In genomic region chr7:97399960-97400715, GRCm38 (mm10) we compare ENCODE assay signal across 8 mouse cellular contexts. TPM values are rescaled to one million over a fixed set of nuclear protein-coding genes. Genes with fewer than 3 reads are reported as not detected.
DNase-seq lines count a peak whose midpoint lies in the region; ATAC-seq and TF ChIP-seq lines count a peak whose summit lies in the region.

Ndufc2 (plus strand) TSS chr7:97400003.

- H3K4me1 ChIP-seq in embryonic facial prominence, embryonic 12.5 days = peaks cover 11% of the 10 kb centered on the region
- H3K4me1 ChIP-seq in kidney, adult 2 months (ENCODE audit: control insufficient read depth, insufficient read depth, low read length) = peaks cover 12% of the 10 kb centered on the region
- H3K4me1 ChIP-seq in liver, adult 2 months (ENCODE audit: control insufficient read depth, insufficient read depth, low read length) = peaks cover 16% of the 10 kb centered on the region

- no peaks in the 10 kb centered on the region for H3K27me3 ChIP-seq in embryonic facial prominence, embryonic 12.5 days
- H3K27me3 ChIP-seq in kidney, adult 2 months (replicated peaks; ENCODE audit: control insufficient read depth, insufficient read depth, low read length) = no peaks in the 10 kb centered on the region
- H3K27me3 ChIP-seq in liver, adult 2 months (ENCODE audit: control insufficient read depth, insufficient read depth, low read length) = no peaks in the 10 kb centered on the region
- no peaks in the 10 kb centered on the region for H3K27me3 ChIP-seq in myocyte (ENCODE audit: control insufficient read depth, insufficient read depth, insufficient read length)
- no peaks in the 10 kb centered on the region for H3K27me3 ChIP-seq in splenic B cell, adult 2 months (ENCODE audit: control insufficient read depth, insufficient read depth, low read length, poor library complexity, severe bottlenecking)

- peak; percentile 89 for DNase-seq in 416B (ENCODE audit: low read depth)
- DNase-seq in adrenal gland, postnatal 25 days = peak; percentile 77
- peak; percentile 74 to 82 for DNase-seq in heart, adult 18-20 months
- peak; percentile 81 for DNase-seq in kidney, adult 2 months
- peak; percentile 76 for DNase-seq in liver, adult 2 months (ENCODE audit: extremely low read depth, low read depth, low spot score)
- DNase-seq in splenic B cell, adult 2 months (ENCODE audit: low read depth, low spot score) = peak; percentile 86

- H3K79me2 ChIP-seq in liver, adult 2 months (ENCODE audit: control insufficient read depth, insufficient read depth, low read length) = peaks cover 29% of the 10 kb centered on the region
- H3K79me2 ChIP-seq in myocyte (ENCODE audit: control insufficient read depth, insufficient read depth) = peaks cover 46% of the 10 kb centered on the region

- peak within 1 kb of the TSS; percentile 75 for H3K4me2 ChIP-seq in embryonic facial prominence, embryonic 12.5 days (replicated peaks)
- H3K4me2 ChIP-seq in myocyte (ENCODE audit: low read depth) = peak within 1 kb of the TSS; percentile 77

- peak within 1 kb of the TSS; percentile 93 for H3K9ac ChIP-seq in embryonic facial prominence, embryonic 12.5 days
- H3K9ac ChIP-seq in liver, adult 2 months (ENCODE audit: low read depth, low read length) = peak within 1 kb of the TSS; percentile 68

- under 1% methylated on average over 54 of the region's 54 CpGs for WGBS in embryonic facial prominence, embryonic 12.5 days
- WGBS in kidney, adult 2 months = under 1% methylated on average over 54 of the region's 54 CpGs
- under 1% methylated on average over 54 of the region's 54 CpGs for WGBS in liver, adult 2 months

- TF ChIP-seq POLR2A in kidney, adult 2 months (IDR thresholded peaks at IDR 0.05; ENCODE audit: low read depth, low read length) = peak; percentile 90
- TF ChIP-seq POLR2A in liver, adult 2 months (IDR thresholded peaks at IDR 0.05; ENCODE audit: extremely low read depth, insufficient read depth, low read length) = peak; percentile 86
- TF ChIP-seq POLR2A in myocyte (IDR thresholded peaks at IDR 0.05; ENCODE audit: insufficient read length, low read depth) = peak; percentile 97

- peaks cover 4% of the 10 kb centered on the region; the same call in 1 of the 2 replicates for H3K9me3 ChIP-seq in embryonic facial prominence, embryonic 12.5 days

- peak within 1 kb of the TSS; percentile 84 for H3K4me3 ChIP-seq in embryonic facial prominence, embryonic 12.5 days
- H3K4me3 ChIP-seq in kidney, adult 2 months (ENCODE audit: insufficient read depth, low read depth, low read length) = peak within 1 kb of the TSS; percentile 77
- peak within 1 kb of the TSS; percentile 67 for H3K4me3 ChIP-seq in liver, adult 2 months (ENCODE audit: insufficient read depth, low read depth, low read length)
- H3K4me3 ChIP-seq in myocyte = peak within 1 kb of the TSS; percentile 78

- H3K27ac ChIP-seq in embryonic facial prominence, embryonic 12.5 days = peak within 1 kb of the TSS; percentile 72
- H3K27ac ChIP-seq in kidney, adult 2 months (ENCODE audit: insufficient read depth, low read depth, low read length) = peak within 1 kb of the TSS; percentile 93
- peak within 1 kb of the TSS; percentile 87 for H3K27ac ChIP-seq in liver, adult 2 months (replicated peaks; ENCODE audit: insufficient read depth, low read depth, low read length)

- H3K36me3 ChIP-seq in embryonic facial prominence, embryonic 12.5 days = no peaks in the 10 kb centered on the region; the same call in 1 of the 2 replicates
- no peaks in the 10 kb centered on the region for H3K36me3 ChIP-seq in kidney, adult 2 months (ENCODE audit: control insufficient read depth, insufficient read depth, low read length)
- H3K36me3 ChIP-seq in liver, adult 2 months (ENCODE audit: control insufficient read depth, insufficient read depth, low read length) = no peaks in the 10 kb centered on the region
- no peaks in the 10 kb centered on the region for H3K36me3 ChIP-seq in myocyte (ENCODE audit: control insufficient read depth, insufficient read depth)
- no peaks in the 10 kb centered on the region for H3K36me3 ChIP-seq in splenic B cell, adult 2 months (ENCODE audit: control insufficient read depth, insufficient read depth, low read length, poor library complexity, severe bottlenecking)

- peak; percentile 91 for ATAC-seq in embryonic facial prominence, embryonic 12.5 days (ENCODE audit: insufficient number of reproducible peaks, insufficient read depth, low FRiP score, low TSS enrichment)

- no peak for TF ChIP-seq CTCF in kidney, adult 2 months (conservative IDR thresholded peaks at IDR 0.05; ENCODE audit: insufficient read depth, insufficient read length, low read depth, low read length)
- TF ChIP-seq CTCF in liver, adult 2 months (IDR thresholded peaks at IDR 0.05; ENCODE audit: low read depth, low read length) = no peak

- peak within 1 kb of the TSS; percentile 14 for H3ac ChIP-seq in myocyte (ENCODE audit: control insufficient read depth, insufficient read length)

TF ChIP-seq in myocyte, 11 proteins besides CTCF, POLR2A, EP300 and RAD21:
- TF ChIP-seq MYOG (IDR thresholded peaks at IDR 0.05; ENCODE audit: control insufficient read depth in 1 of 3, insufficient read depth in 1 of 3, insufficient read length in 2 of 3, low read depth in 2 of 3) (peak in 2 of 3 experiments; percentile 35 to 50), TCF12 (IDR thresholded peaks at IDR 0.05; ENCODE audit: insufficient read depth, poor library complexity, severe bottlenecking) (no peak), REST (IDR thresholded peaks at IDR 0.05; ENCODE audit: insufficient read depth, insufficient read length) (peak; percentile 63), USF1 (IDR thresholded peaks at IDR 0.05; ENCODE audit: low read depth) (no peak), MYOD1 (IDR thresholded peaks at IDR 0.05; ENCODE audit: control insufficient read depth in 1 of 3, insufficient read length in 2 of 3, low read depth in 2 of 3) (no peak), MAX (IDR thresholded peaks at IDR 0.05; ENCODE audit: low read depth) (no peak), E2F4 (IDR thresholded peaks at IDR 0.05; ENCODE audit: insufficient read depth) (peak; percentile 46), POLR2AphosphoS2 (IDR thresholded peaks at IDR 0.05; ENCODE audit: insufficient read length, low read depth) (peak; percentile 98), CEBPB (IDR thresholded peaks at IDR 0.05; ENCODE audit: insufficient read depth, poor library complexity, severe bottlenecking) (no peak)
TF ChIP-seq in myocyte: peak in this region for 4.

RNA-seq across cellular contexts. Expression of gene Ndufc2, which starts in this region (rescaled TPM):
- 221 and 290 TPM in 2 replicates for total RNA-seq in adrenal gland, postnatal 25 days (2021)
- polyA plus RNA-seq in embryonic facial prominence, embryonic 12.5 days (2016; fragmentation: Nextera tagmentation; extraction: Ambion mirVana) = 350 and 352 TPM in 2 replicates
- total RNA-seq in heart, adult 18-20 months (2021) = 100 to 1,000 TPM; 548 to 551 TPM
- 300 and 389 TPM in 2 replicates for polyA plus RNA-seq in kidney, adult 2 months (2012; rRNA removed)
- 213 and 221 TPM in 2 replicates for total RNA-seq in liver, adult 2 months (2014; rRNA removed)
- 191 and 204 TPM in 2 replicates for polyA plus RNA-seq in liver, adult 2 months (2012; rRNA removed)
- 211 TPM for polyA plus RNA-seq in myocyte (2012; fragmentation: generic; extraction: Trizol)

Comparison
In these comparisons a context has a peak if more than half of its experiments do, and no peak if none do; other contexts are left out.
1. Peak in every context shown above with its lines: DNase-seq, ATAC-seq, H3K4me3 ChIP-seq and H3K27ac ChIP-seq.